Mouse (Mus musculus) spleen, adult 2 months (tissue): ENCODE data around the gene Lrr1.

Source experiments
- CTCF ChIP-seq: fragments of 200-500 bp; IDR thresholded peaks from 2 replicates; pipeline ENCODE4 v1.5.1; 2011; ENCODE audit warnings: mild to moderate bottlenecking, inconsistent platforms; ENCODE audit not compliant: insufficient read depth, insufficient read length, insufficient replicate concordance; ENCODE audit errors: extremely low read depth
- POLR2A ChIP-seq: fragments of 200-500 bp; IDR thresholded peaks from 2 replicates; pipeline ENCODE4 v1.6.1; 2011; ENCODE audit warnings: low read depth, low read length, inconsistent platforms

DNA sequence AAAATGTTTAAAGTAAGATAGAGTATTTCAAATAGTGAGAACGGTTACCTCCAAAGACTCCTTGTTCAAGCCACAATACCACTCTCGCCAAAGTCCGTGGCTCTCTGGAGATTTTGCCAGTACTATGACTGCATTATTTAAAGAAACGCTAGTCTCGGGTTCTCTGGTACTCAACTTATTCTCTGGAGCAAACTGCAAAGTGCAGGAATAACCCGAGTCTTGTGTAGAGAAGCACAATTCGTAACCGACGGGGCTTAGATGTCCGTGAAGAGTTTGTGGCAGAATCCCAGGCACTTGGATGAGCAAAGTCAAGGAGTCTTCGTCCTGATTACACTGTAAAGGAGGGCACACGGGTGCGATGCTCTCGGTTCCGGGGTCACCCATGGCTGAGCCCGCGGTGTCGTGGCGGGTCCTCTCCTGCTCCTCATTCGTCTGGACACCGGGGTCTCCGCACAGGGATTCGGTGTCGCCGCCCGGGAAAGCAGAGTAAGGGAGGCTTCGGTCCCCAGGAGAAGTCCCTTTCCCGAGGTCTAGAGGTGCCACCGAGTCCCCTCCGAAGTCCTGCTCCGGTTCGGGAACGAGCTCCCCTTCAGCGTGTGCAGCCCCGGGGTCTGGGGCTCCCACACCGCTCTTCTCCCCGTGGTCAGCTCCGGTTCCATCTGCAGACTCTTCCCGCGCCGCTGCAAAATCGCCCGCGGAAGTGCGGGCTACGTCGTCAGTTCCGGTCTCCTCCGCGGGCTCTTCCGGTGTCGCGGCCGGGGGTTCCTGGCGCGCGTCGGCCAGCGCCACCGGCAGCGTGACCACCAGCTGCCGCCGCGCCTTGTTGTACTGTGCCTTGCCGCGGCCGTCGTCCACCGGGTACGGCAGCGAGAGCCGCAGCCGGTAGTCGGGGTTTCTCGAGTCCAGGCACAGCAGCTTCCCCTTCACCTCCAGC lies 28.1 kb downstream of the Lrr1 start, which contains the start of gene Gm49383:
- no peak for TF ChIP-seq CTCF
- TF ChIP-seq POLR2A: peak; percentile 70
